In genomic region chr15:83896011-83896410, GRCm38 (mm10) we compare ENCODE assay signal across 27 mouse cellular contexts.
DNase-seq lines count a peak whose midpoint lies in the region; ATAC-seq lines count a peak whose summit lies in the region.
"Had no signal": no experiment of that assay in that cellular context is flagged by ENCODE, and none has a peak within 500 bp of the region (broad histone marks: within the 10 kb centered on the region; RNA-seq: fewer than 3 reads in every experiment).

No protein-coding gene starts in this region.

- DNase-seq in midbrain, embryonic 10.5 days (ENCODE audit: low spot score) = no peak
- peak; percentile 67 for DNase-seq in ES-CJ7 (ENCODE audit: low read depth, low spot score)
- peak; percentile 63 for DNase-seq in R1 (ENCODE audit: low read depth, low spot score)
- DNase-seq in adrenal gland, adult (ENCODE audit: inconsistent age in 2 of 2, low spot score in 1 of 2) = no peak
- DNase-seq: adrenal gland, adult 2 months; adrenal gland, postnatal 14 days; cerebellum, adult 11-12 months; cerebellum, adult 8-10 months; cerebellum, postnatal 10 days; cerebellum, postnatal 36 days; embryo, embryonic 11 days; gastrocnemius, postnatal 10 days; gastrocnemius, postnatal 36 days; heart, adult 2 months; heart, postnatal 14 days; heart, postnatal 4 days had no signal

- 0 out of 2 replicates have a peak overlapping the region, but pooled peaks have one; percentile 1 for H3K27ac ChIP-seq in midbrain, embryonic 10.5 days (replicated peaks)
- no peak overlapping the region for H3K27ac ChIP-seq in midbrain, embryonic 16.5 days (ENCODE audit: low read length)
- H3K27ac ChIP-seq in hindbrain, embryonic 16.5 days (ENCODE audit: low read depth, low read length) = no peak overlapping the region
- H3K27ac ChIP-seq: embryonic facial prominence, embryonic 10.5 days; embryonic facial prominence, embryonic 13.5 days; forebrain, embryonic 12.5 days; heart, adult 2 months; heart, embryonic 10.5 days; heart, embryonic 13.5 days; hindbrain, embryonic 14.5 days had no signal

- no peaks in the 10 kb centered on the region for H3K9me3 ChIP-seq in midbrain, embryonic 10.5 days (replicated peaks)
- no peaks in the 10 kb centered on the region for H3K9me3 ChIP-seq in midbrain, embryonic 16.5 days (replicated peaks; ENCODE audit: control insufficient read depth, low read length, poor library complexity, severe bottlenecking)
- H3K9me3 ChIP-seq in hindbrain, embryonic 16.5 days (ENCODE audit: control insufficient read depth, low read length) = no peaks in the 10 kb centered on the region
- H3K9me3 ChIP-seq: embryonic facial prominence, embryonic 10.5 days; embryonic facial prominence, embryonic 13.5 days; forebrain, embryonic 12.5 days; heart, embryonic 10.5 days; heart, embryonic 13.5 days had no signal

- no peak overlapping the region for H3K9ac ChIP-seq in midbrain, embryonic 16.5 days (ENCODE audit: low read depth, low read length)
- no peak overlapping the region for H3K9ac ChIP-seq in hindbrain, embryonic 16.5 days (ENCODE audit: low read depth, low read length)
- H3K9ac ChIP-seq: embryonic facial prominence, embryonic 13.5 days; forebrain, embryonic 12.5 days; heart, embryonic 13.5 days; hindbrain, embryonic 14.5 days had no signal

- H3K4me2 ChIP-seq in midbrain, embryonic 16.5 days (ENCODE audit: low read length) = no peak overlapping the region
- H3K4me2 ChIP-seq in hindbrain, embryonic 16.5 days (ENCODE audit: low read length) = no peak overlapping the region
- H3K4me2 ChIP-seq: embryonic facial prominence, embryonic 13.5 days; forebrain, embryonic 12.5 days; heart, embryonic 13.5 days; hindbrain, embryonic 14.5 days had no signal

- no peak overlapping the region for H3K4me3 ChIP-seq in midbrain, embryonic 10.5 days
- no peak overlapping the region for H3K4me3 ChIP-seq in midbrain, embryonic 16.5 days (ENCODE audit: low read depth, low read length)
- H3K4me3 ChIP-seq in hindbrain, embryonic 16.5 days (ENCODE audit: low read length) = no peak overlapping the region
- H3K4me3 ChIP-seq: embryonic facial prominence, embryonic 10.5 days; embryonic facial prominence, embryonic 13.5 days; erythroblast, embryonic 14.5 days; forebrain, embryonic 12.5 days; heart, adult 2 months; heart, embryonic 10.5 days; heart, embryonic 13.5 days had no signal

- peaks cover 17% of the 10 kb centered on the region for H3K27me3 ChIP-seq in midbrain, embryonic 10.5 days (ENCODE audit: low read depth, poor library complexity, severe bottlenecking)
- no peaks in the 10 kb centered on the region for H3K27me3 ChIP-seq in midbrain, embryonic 16.5 days (ENCODE audit: control insufficient read depth, insufficient read depth, low read depth, low read length)
- H3K27me3 ChIP-seq in hindbrain, embryonic 16.5 days (replicated peaks; ENCODE audit: control insufficient read depth, insufficient read depth, low read length) = no peaks in the 10 kb centered on the region; the same call in 1 of the 2 replicates

- no peak for ATAC-seq in midbrain, embryonic 16.5 days
- no peak for ATAC-seq in hindbrain, embryonic 16.5 days
- ATAC-seq: CD4-positive, CD25-positive, alpha-beta regulatory T cell, adult 4 months; intestine, postnatal 0 days had no signal

- peaks cover 24% of the 10 kb centered on the region for H3K4me1 ChIP-seq in midbrain, embryonic 10.5 days
- peaks cover 12% of the 10 kb centered on the region for H3K4me1 ChIP-seq in midbrain, embryonic 16.5 days (ENCODE audit: control insufficient read depth, insufficient read depth, low read length)
- H3K4me1 ChIP-seq in hindbrain, embryonic 16.5 days (ENCODE audit: control insufficient read depth, insufficient read depth, low read depth, low read length) = peaks cover 7% of the 10 kb centered on the region
- H3K4me1 ChIP-seq: embryonic facial prominence, embryonic 13.5 days; heart, embryonic 10.5 days; heart, embryonic 13.5 days had no signal

- no peaks in the 10 kb centered on the region for H3K36me3 ChIP-seq in midbrain, embryonic 10.5 days
- no peaks in the 10 kb centered on the region for H3K36me3 ChIP-seq in midbrain, embryonic 16.5 days (ENCODE audit: control insufficient read depth, insufficient read depth, low read length)
- no peaks in the 10 kb centered on the region for H3K36me3 ChIP-seq in hindbrain, embryonic 16.5 days (ENCODE audit: control insufficient read depth, insufficient read depth, low read length)
- H3K36me3 ChIP-seq: embryonic facial prominence, embryonic 10.5 days; embryonic facial prominence, embryonic 13.5 days; forebrain, embryonic 12.5 days; heart, embryonic 10.5 days; heart, embryonic 13.5 days had no signal

- WGBS in midbrain, embryonic 10.5 days = 29% methylated on average over 9 of the region's 9 CpGs
- 21% methylated on average over 9 of the region's 9 CpGs for WGBS in midbrain, embryonic 16.5 days
- 14% methylated on average over 9 of the region's 9 CpGs for WGBS in hindbrain, embryonic 16.5 days

Comparison
In these comparisons a context has a peak if more than half of its experiments do, and no peak if none do; other contexts are left out.
1. DNase-seq: peak in ES-CJ7 (single experiment) and R1 (single experiment); none in midbrain, embryonic 10.5 days (single experiment) and adrenal gland, adult (0 of 2).